Mouse (Mus musculus) hindbrain, postnatal 0 days (tissue): Measurements from ENCODE around the gene Il1rapl1. TPM values are rescaled to one million over a fixed set of nuclear protein-coding genes. Genes with fewer than 3 reads are reported as not detected.

Experiments
- ATAC-seq: fragments of 200-750 bp; cut with Nextera tagmentation; 2 replicates; pipeline ENCODE4 v1.8.0; 2017; ENCODE audit warnings: mild to moderate bottlenecking, moderate TSS enrichment, moderate library complexity
- DNase-seq: peaks from one replicate; pipeline ENCODE4 v3.0.0-alpha.2; 2015; ENCODE audit warnings: low spot score
- H3K27ac ChIP-seq: fragments of 300-500 bp; sonication (generic); 2 replicates; pipeline ENCODE4 v1.5.1; 2014; ENCODE audit warnings: mild to moderate bottlenecking
- H3K27me3 ChIP-seq: fragments of 300-500 bp; sonication (generic); 2 replicates; pipeline ENCODE4 v1.6.1; 2014; ENCODE audit warnings: low read length, mixed read lengths; ENCODE audit not compliant: insufficient read depth
- H3K36me3 ChIP-seq: fragments of 300-500 bp; sonication (generic); 2 replicates; pipeline ENCODE4 v1.6.1; 2014; ENCODE audit warnings: low read length, mixed read lengths; ENCODE audit not compliant: insufficient read depth
- H3K4me1 ChIP-seq: fragments of 300-500 bp; sonication (generic); 2 replicates; pipeline ENCODE4 v1.6.1; 2014; ENCODE audit warnings: antibody characterized with exemption, low read length, mixed read lengths; ENCODE audit not compliant: insufficient read depth
- H3K4me2 ChIP-seq: fragments of 300-500 bp; sonication (generic); 2 replicates; pipeline ENCODE4 v1.6.1; 2014; ENCODE audit warnings: low read depth, mild to moderate bottlenecking, low read length, moderate library complexity, mixed read lengths
- H3K4me3 ChIP-seq: fragments of 300-500 bp; sonication (generic); 2 replicates; pipeline ENCODE4 v1.5.1; 2014; ENCODE audit warnings: low read length
- H3K9ac ChIP-seq: fragments of 300-500 bp; sonication (generic); replicated peaks from 2 replicates; pipeline ENCODE4 v1.6.1; 2014; ENCODE audit warnings: mild to moderate bottlenecking, low read length, moderate library complexity, mixed read lengths
- H3K9me3 ChIP-seq: fragments of 300-500 bp; sonication (generic); 2 replicates; pipeline ENCODE4 v1.6.1; 2016; ENCODE audit warnings: low read length, mixed read lengths
- CTCF ChIP-seq: IDR thresholded peaks from 2 replicates; pipeline ENCODE4 v1.5.1; 2016; ENCODE audit warnings: antibody characterized with exemption, control low read depth, low read depth
- WGBS: fragments of 180-500 bp; shearing (Covaris S2); extraction: QIAGEN DNeasy Blood & Tissue Kit; methylation state at CpG from one replicate; pipeline ENCODE4 v1.1.7; 2014; 5-methylcytosine and 5-hydroxymethylcytosine counted together
- polyA plus RNA-seq: library from polyadenylated mRNA; unstranded; fragments of >200 nt; fragmentation: Nextera tagmentation; extraction: Ambion mirVana; gene quantifications from 2 replicates; pipeline ENCODE4 v1.2.1, GENCODE M21; 2015
- total RNA-seq: library from RNA; depleted of rRNA; stranded (reverse); fragments of >200 nt; gene quantifications from 2 replicates; pipeline ENCODE4 v1.2.3, GENCODE M21; 2014

Il1rapl1 gene
- total and polyA plus RNA-seq, 2 experiments from 2014 or later: 3.1 to 3.6 TPM

DNA sequence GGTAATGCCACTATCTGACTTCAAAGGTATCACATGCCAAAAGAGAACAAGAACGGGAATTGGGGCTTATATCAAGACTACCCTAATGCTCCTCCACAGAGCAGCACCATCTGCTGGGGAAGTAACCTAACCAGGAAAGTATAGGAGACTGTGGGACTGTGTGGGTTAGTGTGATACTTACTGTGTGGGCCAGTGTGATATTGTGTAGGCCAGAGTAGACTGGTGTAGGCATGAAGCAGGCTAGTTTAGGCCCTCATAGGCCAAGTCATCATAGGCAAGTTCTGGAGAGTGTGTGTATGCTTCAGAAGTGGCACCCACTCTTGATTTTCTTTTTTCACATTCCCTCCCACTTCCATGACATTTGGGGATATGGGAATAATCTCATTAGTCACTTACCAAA lies 76.5 kb downstream of the Il1rapl1 start:
- DNase-seq (no peak), ATAC-seq (no peak)
- no peaks in the 10 kb centered on the region for H3K9me3 ChIP-seq
- 71% methylated on average over 1 of the region's 1 CpGs for WGBS
- no peaks in the 10 kb centered on the region for H3K4me1 ChIP-seq
- H3K4me3 ChIP-seq: no peak overlapping the region
- H3K27me3 ChIP-seq: no peaks in the 10 kb centered on the region
- TF ChIP-seq CTCF: no peak
- no peak overlapping the region for H3K27ac ChIP-seq
- no peak overlapping the region for H3K9ac ChIP-seq
- H3K4me2 ChIP-seq: no peak overlapping the region
- H3K36me3 ChIP-seq: no peaks in the 10 kb centered on the region

DNA sequence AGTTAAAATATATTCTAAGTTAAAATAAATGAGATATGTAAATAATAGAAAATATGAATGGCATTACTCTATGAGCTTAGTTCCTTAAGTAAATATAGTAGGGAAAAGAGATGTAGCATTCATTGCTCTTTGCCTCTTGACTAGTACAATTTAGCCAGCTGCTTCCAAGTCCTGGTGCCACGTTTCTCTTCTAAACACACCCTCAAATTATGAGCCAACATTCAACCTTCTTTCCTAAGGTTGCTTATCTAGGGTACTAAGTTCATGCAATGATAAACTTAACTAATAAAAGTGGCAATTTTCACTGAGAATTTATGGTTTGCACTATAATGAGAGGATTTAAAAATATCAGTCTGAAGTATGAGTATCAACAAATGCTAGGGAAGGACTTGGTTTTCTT lies 218.3 kb downstream of the Il1rapl1 start:
- no peaks in the 10 kb centered on the region for H3K9me3 ChIP-seq
- no peak for DNase-seq
- no peak for TF ChIP-seq CTCF
- no peak overlapping the region for H3K27ac ChIP-seq
- H3K4me3 ChIP-seq: no peak overlapping the region
- H3K36me3 ChIP-seq: no peaks in the 10 kb centered on the region
- H3K27me3 ChIP-seq: no peaks in the 10 kb centered on the region
- no peak overlapping the region for H3K4me2 ChIP-seq
- H3K9ac ChIP-seq: no peak overlapping the region
- no peak for ATAC-seq
- WGBS: 70% methylated on average over 1 of the region's 1 CpGs
- H3K4me1 ChIP-seq: no peaks in the 10 kb centered on the region

DNA sequence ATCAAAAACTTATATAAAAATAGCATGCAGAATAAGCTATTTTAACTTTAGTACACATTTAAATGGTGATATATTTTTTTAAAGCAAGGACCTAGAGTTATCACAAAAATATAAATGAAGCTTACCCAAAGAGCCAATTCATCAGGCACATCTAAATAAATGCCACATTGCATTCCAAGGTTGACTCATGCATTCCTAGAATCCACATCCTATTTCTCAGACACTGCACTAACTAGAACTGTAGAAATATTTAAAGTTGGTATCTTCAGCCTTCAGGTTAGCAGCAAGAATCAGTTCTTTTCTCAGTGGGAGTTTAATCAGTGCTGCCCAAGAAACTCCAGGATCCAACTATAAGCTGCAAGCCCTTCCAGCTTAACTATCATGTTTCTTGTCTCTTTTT lies 223.5 kb downstream of the Il1rapl1 start:
- H3K9ac ChIP-seq: no peak overlapping the region

DNA sequence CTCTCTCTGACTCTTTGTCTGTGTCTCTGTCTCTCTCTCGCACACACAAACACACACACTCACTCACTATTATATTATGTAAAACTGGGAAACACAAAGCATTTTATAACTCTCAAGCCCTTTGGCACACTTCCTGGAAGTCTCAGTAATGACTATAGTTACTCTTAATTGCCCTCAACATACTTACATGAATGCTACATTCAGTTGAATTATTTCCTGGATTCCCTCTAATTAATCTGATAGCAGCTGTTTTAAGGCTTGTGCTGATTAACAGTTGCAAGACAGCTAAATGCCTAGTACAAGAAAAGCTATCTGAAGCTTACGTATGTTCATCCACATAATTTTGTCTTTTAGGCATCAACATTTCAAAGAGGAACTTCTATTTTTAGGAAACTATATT lies 261.3 kb downstream of the Il1rapl1 start:
- 71% methylated on average over 2 of the region's 2 CpGs for WGBS
- no peaks in the 10 kb centered on the region for H3K4me1 ChIP-seq
- H3K27me3 ChIP-seq: no peaks in the 10 kb centered on the region
- no peak overlapping the region for H3K27ac ChIP-seq
- H3K9ac ChIP-seq: no peak overlapping the region
- no peak for DNase-seq
- H3K4me2 ChIP-seq: no peak overlapping the region
- H3K4me3 ChIP-seq: no peak overlapping the region
- TF ChIP-seq CTCF: no peak
- H3K36me3 ChIP-seq: no peaks in the 10 kb centered on the region
- H3K9me3 ChIP-seq: no peaks in the 10 kb centered on the region
- ATAC-seq: no peak

More for the DNA sequence above, 223.5 kb downstream of the Il1rapl1 start:
- Histone ChIP-seq H3K4me3 (no peak overlapping the region), H3K27ac (no peak overlapping the region), H3K9me3 (no peaks in the 10 kb centered on the region), H3K27me3 (no peaks in the 10 kb centered on the region), H3K4me1 (no peaks in the 10 kb centered on the region), H3K36me3 (no peaks in the 10 kb centered on the region), H3K4me2 (no peak overlapping the region)
- DNase-seq (no peak), ATAC-seq (no peak)
- TF ChIP-seq CTCF: no peak

DNA sequence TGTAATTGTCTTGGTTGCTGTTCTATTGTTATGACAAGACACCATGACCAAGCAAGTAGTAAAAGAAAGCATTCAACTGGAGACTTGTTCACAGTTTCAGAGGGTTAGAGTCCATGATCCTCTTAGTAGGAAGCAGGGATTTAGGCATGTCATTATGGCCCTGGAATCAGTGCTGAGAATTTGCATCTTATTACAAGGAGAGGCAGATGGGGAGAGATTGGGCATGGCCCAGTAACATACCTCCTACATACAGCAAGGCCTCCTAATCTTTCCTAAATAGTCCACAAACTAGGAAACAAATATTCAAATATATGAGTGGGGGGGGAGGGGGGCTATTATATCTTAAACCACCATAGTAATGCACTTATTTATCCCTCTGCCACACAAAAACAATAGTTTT lies 301.6 kb downstream of the Il1rapl1 start:
- no peak for TF ChIP-seq CTCF
- H3K27me3 ChIP-seq: no peaks in the 10 kb centered on the region
- DNase-seq (no peak), ATAC-seq (no peak)
- H3K36me3 ChIP-seq: no peaks in the 10 kb centered on the region
- H3K27ac ChIP-seq: no peak overlapping the region
- H3K9me3 ChIP-seq: no peaks in the 10 kb centered on the region
- H3K4me1 ChIP-seq: no peaks in the 10 kb centered on the region
- H3K9ac ChIP-seq: no peak overlapping the region
- no peak overlapping the region for H3K4me3 ChIP-seq
- H3K4me2 ChIP-seq: no peak overlapping the region

DNA sequence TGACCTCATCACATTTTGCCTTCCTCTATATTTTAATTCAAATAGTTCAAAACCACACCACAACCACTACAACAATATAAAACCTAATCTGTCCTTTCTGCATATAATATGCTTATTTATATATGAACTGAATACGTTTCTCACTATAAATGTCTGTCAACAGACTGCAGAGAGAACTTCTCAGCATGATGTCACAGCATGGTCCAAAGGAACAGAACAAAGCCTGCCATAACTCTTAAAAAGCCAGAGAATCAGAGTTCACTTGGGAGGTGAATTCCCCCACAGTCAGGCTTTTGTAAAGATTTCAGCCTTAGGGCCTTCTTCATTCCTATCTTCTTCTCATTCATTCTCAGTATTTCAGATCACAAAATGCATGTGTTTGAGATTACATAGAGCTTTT lies 307.7 kb downstream of the Il1rapl1 start:
- no peaks in the 10 kb centered on the region for H3K36me3 ChIP-seq
- DNase-seq: no peak
- no peaks in the 10 kb centered on the region for H3K4me1 ChIP-seq
- ATAC-seq: no peak
- no peak overlapping the region for H3K27ac ChIP-seq
- no peak for TF ChIP-seq CTCF
- WGBS: 33% methylated on average over 1 of the region's 1 CpGs
- H3K4me3 ChIP-seq: no peak overlapping the region
- H3K4me2 ChIP-seq: no peak overlapping the region
- no peak overlapping the region for H3K9ac ChIP-seq
- no peaks in the 10 kb centered on the region for H3K27me3 ChIP-seq
- no peaks in the 10 kb centered on the region for H3K9me3 ChIP-seq

DNA sequence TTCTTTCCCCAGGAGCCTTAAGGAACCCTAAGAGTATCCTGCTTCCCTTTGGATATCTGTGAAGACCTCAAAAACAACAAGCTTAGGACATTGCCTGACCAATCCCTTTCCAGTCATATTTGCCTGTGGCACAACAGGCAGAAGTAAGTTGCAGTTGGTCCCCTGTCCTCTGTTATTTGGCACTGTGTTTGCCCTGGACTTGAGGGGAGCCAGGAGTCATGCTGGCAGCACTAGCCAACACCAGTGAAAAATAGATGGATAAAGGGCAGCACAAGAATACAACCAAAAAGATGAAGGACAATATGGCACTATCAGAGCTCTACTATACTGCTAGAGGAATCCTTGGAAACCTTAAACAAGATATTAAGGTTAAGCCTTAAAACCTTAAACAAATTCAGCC lies 322.4 kb downstream of the Il1rapl1 start:
- H3K4me3 ChIP-seq: no peak overlapping the region
- no peaks in the 10 kb centered on the region for H3K4me1 ChIP-seq
- no peak overlapping the region for H3K27ac ChIP-seq
- DNase-seq (no peak), ATAC-seq (no peak)
- no peaks in the 10 kb centered on the region for H3K27me3 ChIP-seq
- no peak for TF ChIP-seq CTCF
- no peak overlapping the region for H3K4me2 ChIP-seq
- H3K9me3 ChIP-seq: no peaks in the 10 kb centered on the region
- no peak overlapping the region for H3K9ac ChIP-seq
- no peaks in the 10 kb centered on the region for H3K36me3 ChIP-seq
